Mouse (Mus musculus) layer of hippocampus, adult 11-12 months (tissue): ENCODE data around the gene Ccdc57.
A peak's percentile ranks its signal among the peaks of the same experiment; 100 is the strongest.

Experiments
- DNase-seq: peaks from one replicate; pipeline ENCODE4 v3.0.0; 2022; ENCODE audit warnings: low spot score

Ccdc57 gene

DNA sequence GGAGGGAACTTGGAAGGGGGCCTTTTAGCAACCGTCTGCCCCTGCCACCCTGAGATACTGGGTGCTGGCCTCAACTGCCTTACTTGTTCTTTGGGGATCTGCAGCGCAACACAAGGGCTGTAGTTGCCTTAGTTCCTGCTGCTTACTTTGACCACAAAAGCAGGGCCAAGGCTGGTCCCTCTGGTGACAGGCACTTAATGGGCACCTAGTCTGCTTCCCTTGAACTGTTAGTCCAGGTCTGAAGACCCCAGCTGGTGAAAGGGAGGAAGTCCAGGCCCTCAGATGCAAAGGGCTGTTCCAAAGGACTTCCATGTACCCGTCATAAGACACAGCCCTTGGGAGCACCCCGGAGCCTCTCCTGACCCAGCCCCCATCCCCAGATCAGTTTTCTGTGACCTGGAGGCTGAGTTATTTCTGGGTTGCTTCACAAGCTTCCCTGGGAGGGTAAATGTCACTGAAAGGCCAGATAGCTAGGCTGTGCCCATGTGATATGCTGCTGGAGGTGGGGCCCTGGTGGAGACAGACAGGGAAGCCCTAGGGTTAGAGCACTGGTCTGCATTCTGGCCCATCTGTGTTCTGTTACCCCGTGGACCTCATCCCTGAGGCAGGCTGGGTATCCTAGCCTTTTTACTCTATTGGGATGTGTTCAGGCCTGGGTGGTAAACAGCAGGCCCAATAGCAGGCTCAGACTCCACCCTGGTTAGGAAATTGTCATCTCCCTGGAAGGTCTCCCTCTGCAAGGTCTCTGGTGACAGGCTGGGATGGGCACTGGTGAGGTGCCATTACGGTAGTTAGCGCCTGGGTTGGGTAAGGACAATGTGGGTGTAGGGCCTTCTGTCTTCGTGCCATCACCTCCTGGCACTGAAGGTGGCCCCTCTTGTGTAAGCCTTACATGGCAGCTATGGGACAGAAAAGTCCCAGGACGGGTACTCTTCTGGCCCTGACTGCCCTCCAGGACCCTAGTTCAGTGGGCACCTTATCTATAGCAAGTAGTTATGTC, 19.4 kb upstream of the Ccdc57 start:
- no peak for DNase-seq

- no peak for DNase-seq
Measured at GRCm38 (mm10) chr11:120951237-120951636, 18.6 kb upstream of the Ccdc57 start.

DNA sequence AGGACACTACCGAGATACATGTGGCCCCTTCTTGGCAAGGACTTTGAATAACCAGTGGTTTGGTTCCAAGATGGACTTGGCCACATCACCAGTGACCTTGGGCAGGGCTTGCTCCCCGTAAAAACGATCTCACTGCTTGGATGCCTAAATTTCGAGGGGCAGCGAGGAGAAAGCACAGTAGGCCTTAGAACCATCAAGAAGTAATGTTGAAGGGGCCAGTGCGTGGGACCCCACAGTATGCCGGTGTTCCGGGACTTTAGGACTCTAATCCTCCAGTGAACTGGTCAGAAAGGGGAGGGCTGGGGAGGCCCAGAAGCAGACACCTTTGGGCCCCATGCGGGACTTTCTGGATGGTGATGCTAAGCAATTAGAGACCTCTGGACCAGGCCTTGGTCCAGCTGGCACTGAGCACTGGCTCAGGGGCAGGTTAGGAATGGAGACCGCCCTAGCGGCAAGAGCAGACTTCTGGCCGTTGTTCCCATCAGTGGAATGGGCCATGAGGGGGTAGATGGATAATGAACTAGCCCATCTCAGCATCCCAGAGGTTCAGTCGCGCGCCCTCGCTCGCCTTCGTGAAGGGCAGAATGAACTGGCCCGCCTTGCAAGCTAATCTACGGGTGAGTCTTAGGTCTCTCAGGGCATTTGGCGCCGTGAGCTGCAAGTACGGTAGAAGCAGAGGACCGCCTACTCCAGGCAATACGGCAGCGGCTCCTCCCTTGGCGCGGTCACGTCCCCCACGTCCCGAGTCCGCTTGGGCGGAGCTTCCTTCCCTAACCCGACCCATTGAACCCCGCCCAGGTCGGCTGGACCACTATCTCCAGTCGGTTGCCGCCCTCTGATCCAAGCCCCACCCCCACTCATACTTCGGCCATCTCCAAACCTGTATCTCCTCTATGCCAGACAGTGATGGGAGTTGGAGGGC, 17.9 kb upstream of the Ccdc57 start:
- peak; percentile 86 for DNase-seq

DNA sequence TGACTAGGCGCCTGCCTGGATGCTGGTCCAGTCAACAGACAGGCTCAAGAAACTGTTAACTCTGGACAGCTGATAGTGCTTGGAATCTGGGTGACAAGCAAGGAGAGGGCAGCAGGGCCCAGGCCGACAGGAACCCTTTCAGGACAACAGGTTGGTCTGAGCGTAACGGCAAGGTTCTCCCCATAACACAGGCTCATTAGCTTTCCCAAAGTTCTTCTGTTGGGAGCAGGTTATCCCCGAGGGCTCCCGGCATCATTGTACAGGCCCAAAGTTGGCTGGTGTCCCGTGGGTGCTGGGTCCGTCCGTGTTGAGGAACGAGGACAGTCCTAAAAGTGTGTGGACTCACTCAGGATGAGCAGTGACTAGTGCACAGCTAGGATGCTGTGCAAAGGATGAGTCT, 17.2 kb upstream of the Ccdc57 start:
- no peak for DNase-seq

DNA sequence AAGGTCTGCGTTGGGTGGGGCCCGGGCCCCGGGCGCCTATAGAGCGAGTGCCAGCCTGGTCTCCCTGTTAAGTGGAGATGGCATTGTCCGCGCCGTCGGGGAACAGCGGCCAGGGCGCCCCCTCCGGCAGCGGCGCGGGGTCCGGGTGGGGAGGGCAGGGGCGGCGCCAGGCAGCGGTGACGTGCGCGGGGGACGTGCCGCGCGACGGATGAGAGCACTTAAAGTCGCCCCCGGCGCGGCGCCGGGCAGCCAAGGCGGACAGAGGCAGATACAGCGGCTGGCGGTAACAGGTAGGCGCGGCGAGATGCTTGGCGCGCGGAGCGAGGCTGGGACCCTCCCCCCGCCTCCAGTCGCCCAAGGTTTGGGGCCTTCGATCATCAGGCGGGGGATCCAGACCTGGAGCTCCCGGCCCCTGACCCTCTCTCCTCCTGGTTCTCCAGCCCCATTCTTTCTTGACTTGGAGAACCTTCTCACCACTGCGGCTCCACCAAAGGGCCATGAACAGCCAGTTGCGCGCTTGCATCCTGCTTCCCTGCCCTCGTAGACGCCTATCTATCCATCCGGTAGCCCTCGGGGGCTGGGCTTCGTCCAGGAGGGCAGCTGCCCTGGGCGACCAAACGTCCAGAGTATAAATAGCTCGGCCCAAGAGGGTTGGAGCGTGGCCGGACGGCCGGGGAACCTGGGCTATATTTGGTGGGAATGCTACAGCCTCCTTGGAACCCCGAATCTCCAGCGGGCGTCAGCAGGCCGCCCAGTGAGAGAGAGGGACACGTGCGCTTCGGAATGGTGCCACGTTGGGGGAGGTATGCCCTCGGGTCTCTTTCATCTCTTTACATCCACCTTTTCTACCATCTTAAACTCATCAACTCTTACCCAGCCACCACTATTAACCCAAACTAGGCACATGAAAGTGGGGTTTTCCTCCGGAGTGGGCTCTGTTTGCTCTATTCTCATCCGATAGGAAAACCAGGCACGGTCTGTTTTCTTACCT, 16.5 kb upstream of the Ccdc57 start:
- no peak for DNase-seq

- DNase-seq, result no peak
Measured at GRCm38 (mm10) chr11:120948328-120948727, 15.7 kb upstream of the Ccdc57 start, which contains the start of gene Slc16a3. TSS of gene Slc16a3 (plus strand) at chr11:120948480.

DNA sequence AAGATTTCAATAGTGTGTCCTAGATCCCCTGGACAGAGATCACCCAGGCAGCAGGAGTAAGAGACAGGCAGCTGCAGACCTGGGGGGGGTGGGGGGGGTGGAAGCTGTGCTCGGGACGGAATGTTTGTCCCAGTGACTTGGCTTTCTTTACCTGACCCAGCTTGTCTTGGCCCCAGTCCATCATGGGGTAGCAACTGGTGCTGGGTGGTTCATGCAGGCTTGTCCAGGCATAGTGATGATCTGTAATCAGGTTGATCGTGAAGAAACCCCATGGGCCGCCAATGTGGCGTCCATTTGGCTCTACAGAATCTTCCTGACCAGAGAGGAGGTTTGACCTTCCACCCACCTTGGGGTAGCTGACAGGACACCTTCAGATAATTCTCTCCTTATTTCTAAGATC, 13.3 kb upstream of the Ccdc57 start:
- no peak for DNase-seq

DNA sequence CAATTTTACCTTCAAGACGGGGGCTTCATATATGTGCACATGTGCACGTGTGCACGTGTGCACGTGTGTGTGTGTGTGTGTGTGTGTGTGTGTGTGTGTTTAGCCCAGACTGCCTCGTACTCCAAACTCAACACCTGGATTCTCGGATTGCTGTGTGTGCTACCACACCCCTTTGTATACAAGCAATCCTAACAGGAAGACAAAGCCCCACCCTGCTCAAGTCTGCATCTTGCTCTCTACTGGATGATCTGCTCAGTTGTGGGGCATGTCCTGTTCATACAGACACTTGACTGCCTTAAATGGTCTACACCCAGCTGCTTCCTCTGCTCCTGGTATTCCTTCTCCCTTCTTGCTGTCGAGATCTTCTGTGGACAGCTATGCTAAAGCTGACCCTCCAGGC, 12.6 kb upstream of the Ccdc57 start:
- DNase-seq, result no peak

GRCm38 (mm10) chr11:120940959-120941358, 8.3 kb upstream of the Ccdc57 start:
- DNase-seq, result no peak

- no peak for DNase-seq
Measured at GRCm38 (mm10) chr11:120939712-120940341, 7.2 kb upstream of the Ccdc57 start.

- no peak for DNase-seq
Measured at GRCm38 (mm10) chr11:120938795-120939194, 6.1 kb upstream of the Ccdc57 start.

DNA sequence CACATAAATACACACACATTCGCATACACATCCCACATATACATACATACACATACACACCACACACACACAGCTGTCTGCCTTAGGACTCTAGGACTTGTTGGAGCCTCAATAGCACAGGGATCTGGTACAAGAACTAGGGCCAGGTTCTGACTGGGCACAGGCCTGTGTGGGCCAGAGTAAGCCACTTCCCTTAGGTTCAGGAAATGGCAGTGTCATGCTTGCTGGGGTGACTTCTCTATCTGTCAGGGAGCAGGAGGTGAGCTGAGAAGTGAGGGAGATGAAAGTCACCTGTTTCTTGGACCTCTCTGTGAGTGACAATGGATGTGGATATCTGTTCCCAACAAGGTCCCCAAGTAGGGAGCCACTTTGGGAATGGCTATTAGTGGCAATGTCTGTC, 5.3 kb upstream of the Ccdc57 start:
- no peak for DNase-seq

DNA sequence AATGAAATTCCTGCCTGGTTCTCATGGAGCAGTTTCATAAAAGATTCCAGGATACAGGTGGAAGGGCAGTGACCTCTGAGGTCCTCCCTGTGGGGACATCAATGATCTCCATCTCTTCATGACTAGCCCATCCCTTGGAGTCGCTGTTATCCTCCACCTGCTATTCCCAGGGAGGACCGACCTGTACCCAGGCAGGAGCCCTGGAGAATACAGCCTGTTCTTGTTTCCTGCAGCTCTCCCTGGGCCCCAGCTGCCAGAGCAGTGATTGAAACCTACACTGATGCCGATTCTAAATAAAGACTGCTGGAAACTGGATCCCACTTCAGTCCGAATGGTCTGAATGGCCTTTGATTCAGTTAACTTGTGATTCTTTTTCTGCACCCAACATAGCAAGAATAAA, 1.2 kb downstream of the Ccdc57 start:
- DNase-seq, result no peak

DNA sequence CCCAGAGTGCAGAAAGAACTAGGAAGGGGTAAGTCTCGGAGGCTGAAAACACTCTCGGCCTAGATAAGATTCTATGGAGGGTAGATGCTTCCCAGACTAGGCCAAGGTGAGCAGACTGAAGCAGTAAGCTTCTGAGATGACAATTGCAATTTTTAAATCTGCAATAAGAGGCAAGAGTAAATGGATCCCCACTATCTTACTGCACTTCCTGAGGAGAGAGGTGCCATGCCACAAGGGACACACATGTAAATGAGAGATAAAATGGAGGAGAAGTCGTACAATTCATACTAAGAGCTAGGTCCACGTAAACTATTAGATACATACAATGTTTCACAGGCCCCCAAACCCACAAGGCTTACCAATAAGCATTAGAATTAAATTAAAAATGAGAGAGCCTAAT, 4.2 kb downstream of the Ccdc57 start:
- no peak for DNase-seq

DNA sequence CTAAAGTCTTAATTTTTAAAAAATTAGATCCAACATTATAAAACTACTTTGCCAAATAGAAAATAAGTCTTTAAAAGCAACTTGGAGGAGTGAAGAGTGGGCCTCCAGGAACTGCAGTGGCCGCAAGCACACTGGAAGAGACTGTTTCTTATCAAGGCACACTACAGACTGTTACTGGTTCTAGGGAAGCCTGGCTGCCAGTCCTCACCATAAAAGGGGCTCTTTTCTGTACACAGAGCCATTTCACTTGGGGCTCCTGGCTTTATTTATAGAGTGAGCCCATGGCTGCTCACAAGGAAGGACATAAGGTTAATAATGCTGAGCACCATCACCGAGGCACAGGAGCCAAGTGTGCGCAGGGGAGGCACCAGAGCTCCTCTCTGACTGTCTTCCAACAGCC, 10.1 kb downstream of the Ccdc57 start:
- DNase-seq, result no peak

- no peak for DNase-seq
Measured at GRCm38 (mm10) chr11:120917756-120918155, 14.9 kb downstream of the Ccdc57 start.

DNA sequence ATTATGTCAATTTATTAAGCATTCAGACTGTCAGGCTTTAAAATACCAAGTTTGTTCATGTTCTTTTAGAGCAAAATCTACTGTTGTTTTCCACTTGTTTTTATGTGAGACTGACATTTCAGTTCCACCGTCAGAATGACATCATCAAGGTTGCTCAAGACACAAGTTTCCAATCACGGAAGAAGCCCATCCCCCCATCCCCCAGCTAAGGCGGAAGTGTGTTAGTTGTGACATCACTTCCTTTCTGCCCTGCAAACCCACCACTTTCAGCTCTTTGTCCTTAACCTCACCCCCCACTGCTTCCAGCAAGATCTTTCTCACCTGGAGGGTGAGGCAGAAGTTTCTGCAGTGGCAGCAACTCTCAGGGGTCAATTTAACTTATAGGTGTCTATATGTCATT, 16.2 kb downstream of the Ccdc57 start:
- peak; percentile 30 for DNase-seq

DNA sequence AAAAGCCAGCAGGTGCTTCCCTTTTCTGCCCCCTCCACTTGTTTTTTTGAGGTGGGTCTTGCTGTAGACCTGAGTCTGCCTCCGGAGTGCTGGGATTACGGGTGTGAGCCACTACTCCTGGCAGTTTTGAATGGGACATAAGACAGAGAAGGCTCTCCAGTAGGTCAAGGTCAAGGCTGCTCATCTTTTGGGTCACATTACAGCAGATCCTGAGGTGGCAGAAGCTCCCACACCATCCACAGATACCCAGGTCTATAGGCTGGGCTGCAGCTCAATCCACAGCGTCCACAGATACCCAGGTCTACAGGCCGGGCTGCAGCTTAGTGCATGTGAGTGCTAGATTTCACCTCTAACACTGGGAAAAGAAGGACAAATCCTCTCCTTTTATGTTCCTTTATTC, 18.9 kb downstream of the Ccdc57 start:
- no peak for DNase-seq

- peak; percentile 83 for DNase-seq
Measured at GRCm38 (mm10) chr11:120905430-120905873, 27.2 kb downstream of the Ccdc57 start.

DNA sequence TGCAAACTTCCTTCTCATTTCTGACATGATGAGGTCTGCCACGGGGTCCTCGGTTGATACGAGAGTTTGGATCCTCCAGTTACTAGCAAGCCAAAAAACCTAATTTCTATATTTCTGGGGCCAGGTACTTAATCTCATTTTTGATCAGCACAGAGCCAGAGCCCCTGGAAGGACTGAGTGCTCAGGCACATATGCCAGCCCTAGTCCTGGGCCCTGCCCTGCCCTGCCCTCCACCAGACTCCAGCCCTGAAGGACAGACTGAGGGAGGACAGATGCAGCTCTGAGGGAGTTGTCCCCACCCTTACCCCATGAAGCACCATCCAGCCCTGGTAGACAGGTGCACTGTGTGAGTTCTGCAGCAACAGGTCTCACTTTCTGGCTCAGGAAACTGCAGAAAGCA, 28.1 kb downstream of the Ccdc57 start:
- DNase-seq, result no peak
